Mouse (Mus musculus) liver, adult 2 months (tissue): ENCODE measurements around the gene Cog5. TPM values are rescaled to one million over a fixed set of nuclear protein-coding genes. Genes with fewer than 3 reads are reported as not detected.

Experiments used
- DNase-seq: peaks from one replicate; pipeline ENCODE4 v3.0.0-alpha.2; 2011; ENCODE audit warnings: low read depth, low spot score; ENCODE audit errors: extremely low read depth
- H3K27ac ChIP-seq: fragments of 200-500 bp; replicated peaks from 2 replicates; pipeline ENCODE4 v1.5.1; 2012; ENCODE audit warnings: low read depth, mild to moderate bottlenecking, control low read depth, inconsistent platforms, low read length; ENCODE audit not compliant: insufficient read depth
- H3K27me3 ChIP-seq: fragments of 200-500 bp; 2 replicates; pipeline ENCODE4 v1.6.1; 2012; ENCODE audit warnings: mild to moderate bottlenecking, moderate library complexity, low read length, inconsistent platforms; ENCODE audit not compliant: control insufficient read depth, insufficient read depth
- H3K36me3 ChIP-seq: fragments of 200-500 bp; 2 replicates; pipeline ENCODE4 v1.6.1; 2012; ENCODE audit warnings: low read length, inconsistent platforms; ENCODE audit not compliant: control insufficient read depth, insufficient read depth
- H3K4me1 ChIP-seq: fragments of 200-500 bp; 2 replicates; pipeline ENCODE4 v1.6.1; 2011; ENCODE audit warnings: low read length; ENCODE audit not compliant: control insufficient read depth, insufficient read depth
- H3K4me3 ChIP-seq: fragments of 200-500 bp; 2 replicates; pipeline ENCODE4 v1.5.1; 2011; ENCODE audit warnings: low read depth, mild to moderate bottlenecking, control low read depth, low read length, moderate library complexity; ENCODE audit not compliant: insufficient read depth
- H3K79me2 ChIP-seq: fragments of 200-500 bp; 2 replicates; pipeline ENCODE4 v1.6.1; 2012; ENCODE audit warnings: inconsistent platforms, mild to moderate bottlenecking, low read length, moderate library complexity; ENCODE audit not compliant: control insufficient read depth, insufficient read depth
- H3K9ac ChIP-seq: fragments of 200-500 bp; 2 replicates; pipeline ENCODE4 v1.6.1; 2012; ENCODE audit warnings: low read depth, mild to moderate bottlenecking, control low read depth, inconsistent platforms, low read length
- CTCF ChIP-seq: fragments of 200-500 bp; IDR thresholded peaks from 2 replicates; pipeline ENCODE4 v1.5.1; 2011; ENCODE audit warnings: low read depth, low read length, control low read depth
- POLR2A ChIP-seq: fragments of 200-500 bp; IDR thresholded peaks from 2 replicates; pipeline ENCODE4 v1.6.1; 2011; ENCODE audit warnings: low read length, control low read depth; ENCODE audit not compliant: insufficient read depth; ENCODE audit errors: extremely low read depth
- WGBS: fragments of 180-500 bp; shearing (Covaris S2); methylation state at CpG from one replicate; pipeline ENCODE4 v1.1.7; 2018; 5-methylcytosine and 5-hydroxymethylcytosine counted together
- polyA plus RNA-seq: library from polyadenylated mRNA; depleted of rRNA; stranded (reverse); fragments of >200 nt; gene quantifications from 2 replicates; pipeline ENCODE4 v1.2.3, GENCODE M21; 2012
- total RNA-seq: library from RNA; depleted of rRNA; stranded (reverse); fragments of >200 nt; gene quantifications from 2 replicates; pipeline ENCODE4 v1.2.3, GENCODE M21; 2014

The Cog5 gene
- total and polyA plus RNA-seq, 2 experiments = 7.6 to 33.5 TPM

GRCm38 (mm10) chr12:31924135-31924534 lies 269.5 kb downstream of the Cog5 start:
- H3K79me2 ChIP-seq = no peaks in the 10 kb centered on the region
- no peak for DNase-seq
- TF ChIP-seq CTCF (no peak), POLR2A (no peak)
- peaks cover 12% of the 10 kb centered on the region for H3K4me1 ChIP-seq
- no peaks in the 10 kb centered on the region for H3K27me3 ChIP-seq
- peaks cover 43% of the 10 kb centered on the region for H3K36me3 ChIP-seq
- H3K4me3 ChIP-seq = no peak overlapping the region
- no peak overlapping the region for H3K9ac ChIP-seq
- no peak overlapping the region for H3K27ac ChIP-seq
- 78% methylated on average over 3 of the region's 3 CpGs for WGBS

GRCm38 (mm10) chr12:31925343-31925742 lies 270.7 kb downstream of the Cog5 start:
- H3K27ac ChIP-seq = no peak overlapping the region
- no peak overlapping the region for H3K9ac ChIP-seq
- no peak overlapping the region for H3K4me3 ChIP-seq
- no peaks in the 10 kb centered on the region for H3K27me3 ChIP-seq
- H3K79me2 ChIP-seq = no peaks in the 10 kb centered on the region
- H3K4me1 ChIP-seq = peaks cover 12% of the 10 kb centered on the region
- H3K36me3 ChIP-seq = peaks cover 52% of the 10 kb centered on the region
- WGBS = 89% methylated on average over 6 of the region's 6 CpGs
- DNase-seq = no peak
- TF ChIP-seq CTCF (no peak), POLR2A (no peak)

GRCm38 (mm10) chr12:31926661-31927061 lies 272.0 kb downstream of the Cog5 start:
- Histone ChIP-seq H3K27ac (no peak overlapping the region), H3K27me3 (no peaks in the 10 kb centered on the region), H3K36me3 (peaks cover 65% of the 10 kb centered on the region), H3K4me1 (no peaks in the 10 kb centered on the region), H3K9ac (no peak overlapping the region), H3K79me2 (no peaks in the 10 kb centered on the region), H3K4me3 (no peak overlapping the region)
- WGBS = 64% methylated on average over 4 of the region's 4 CpGs
- peak; percentile 49 for DNase-seq
- TF ChIP-seq CTCF = peak; percentile 90
- TF ChIP-seq POLR2A = no peak

GRCm38 (mm10) chr12:31928498-31928897 lies 273.8 kb downstream of the Cog5 start:
- Histone ChIP-seq H3K9ac (no peak overlapping the region), H3K27me3 (no peaks in the 10 kb centered on the region), H3K4me3 (no peak overlapping the region), H3K4me1 (no peaks in the 10 kb centered on the region), H3K27ac (no peak overlapping the region), H3K79me2 (no peaks in the 10 kb centered on the region), H3K36me3 (peaks cover 78% of the 10 kb centered on the region)
- TF ChIP-seq POLR2A (no peak), CTCF (no peak)
- WGBS = 60% methylated on average over 3 of the region's 3 CpGs
- no peak for DNase-seq

- no peak overlapping the region for H3K27ac ChIP-seq
- WGBS = 99% methylated on average over 3 of the region's 3 CpGs
- H3K79me2 ChIP-seq = no peaks in the 10 kb centered on the region
- DNase-seq = no peak
- H3K4me1 ChIP-seq = no peaks in the 10 kb centered on the region
- no peak overlapping the region for H3K9ac ChIP-seq
- H3K4me3 ChIP-seq = no peak overlapping the region
- TF ChIP-seq CTCF (no peak), POLR2A (no peak)
- H3K36me3 ChIP-seq = peaks cover 75% of the 10 kb centered on the region
- H3K27me3 ChIP-seq = no peaks in the 10 kb centered on the region
These were observed 277.1 kb downstream of the Cog5 start for GRCm38 (mm10) chr12:31931818-31932217.

- no peak overlapping the region for H3K9ac ChIP-seq
- DNase-seq = no peak
- peaks cover 8% of the 10 kb centered on the region for H3K4me1 ChIP-seq
- no peaks in the 10 kb centered on the region for H3K27me3 ChIP-seq
- no peak overlapping the region for H3K4me3 ChIP-seq
- H3K36me3 ChIP-seq = peaks cover 74% of the 10 kb centered on the region
- H3K79me2 ChIP-seq = peaks cover 8% of the 10 kb centered on the region; the same call in 1 of the 2 replicates
- no peak overlapping the region for H3K27ac ChIP-seq
- TF ChIP-seq POLR2A (no peak), CTCF (no peak)
- WGBS = 84% methylated on average over 6 of the region's 6 CpGs
These were observed 282.1 kb downstream of the Cog5 start for GRCm38 (mm10) chr12:31936657-31937300.
